Mouse (Mus musculus) forebrain, embryonic 16.5 days (tissue): ENCODE measurements around the gene Uroc1. TPM values are rescaled to one million over a fixed set of nuclear protein-coding genes. Genes with fewer than 3 reads are reported as not detected.
A peak's percentile ranks its signal among the peaks of the same experiment; 100 is the strongest.

ENCODE experiments used
- ATAC-seq: fragments of 200-750 bp; cut with Nextera tagmentation; 2 replicates; pipeline ENCODE4 v1.8.0; 2017; ENCODE audit warnings: mild to moderate bottlenecking, moderate library complexity
- H3K27ac ChIP-seq: fragments of 300-500 bp; sonication (generic); 2 replicates; pipeline ENCODE4 v1.5.1; 2014; ENCODE audit warnings: low read length, control low read depth
- H3K27me3 ChIP-seq: fragments of 300-500 bp; sonication (generic); replicated peaks from 2 replicates; pipeline ENCODE4 v1.6.1; 2014; ENCODE audit warnings: low read length; ENCODE audit not compliant: control insufficient read depth, insufficient read depth
- H3K36me3 ChIP-seq: fragments of 300-500 bp; sonication (generic); 2 replicates; pipeline ENCODE4 v1.6.1; 2014; ENCODE audit not compliant: control insufficient read depth, insufficient read depth
- H3K4me1 ChIP-seq: fragments of 300-500 bp; sonication (generic); replicated peaks from 2 replicates; pipeline ENCODE4 v1.6.1; 2014; ENCODE audit warnings: low read length; ENCODE audit not compliant: control insufficient read depth, insufficient read depth
- H3K4me2 ChIP-seq: fragments of 300-500 bp; sonication (generic); 2 replicates; pipeline ENCODE4 v1.6.1; 2014; ENCODE audit warnings: mild to moderate bottlenecking, low read length, control low read depth
- H3K4me3 ChIP-seq: fragments of 300-500 bp; sonication (generic); replicated peaks from 2 replicates; pipeline ENCODE4 v1.5.1; 2014; ENCODE audit warnings: mild to moderate bottlenecking, low read length, control low read depth
- H3K9ac ChIP-seq: fragments of 300-500 bp; sonication (generic); replicated peaks from 2 replicates; pipeline ENCODE4 v1.6.1; 2014; ENCODE audit warnings: low read depth, low read length, control low read depth
- H3K9me3 ChIP-seq: fragments of 300-500 bp; sonication (generic); 2 replicates; pipeline ENCODE4 v1.6.1; 2016; ENCODE audit warnings: low read length; ENCODE audit not compliant: control insufficient read depth
- WGBS: fragments of 180-500 bp; shearing (Covaris S2); extraction: QIAGEN DNeasy Blood & Tissue Kit; methylation state at CpG from one replicate; pipeline ENCODE4 v1.1.7; 2014; 5-methylcytosine and 5-hydroxymethylcytosine counted together
- polyA plus RNA-seq: library from polyadenylated mRNA; unstranded; fragments of >200 nt; fragmentation: Nextera tagmentation; extraction: Ambion mirVana; gene quantifications from 2 replicates; pipeline ENCODE4 v1.2.1, GENCODE M21; 2015

Uroc1 gene
- polyA plus RNA-seq, 1 experiment from 2014 or later = not detected

DNA sequence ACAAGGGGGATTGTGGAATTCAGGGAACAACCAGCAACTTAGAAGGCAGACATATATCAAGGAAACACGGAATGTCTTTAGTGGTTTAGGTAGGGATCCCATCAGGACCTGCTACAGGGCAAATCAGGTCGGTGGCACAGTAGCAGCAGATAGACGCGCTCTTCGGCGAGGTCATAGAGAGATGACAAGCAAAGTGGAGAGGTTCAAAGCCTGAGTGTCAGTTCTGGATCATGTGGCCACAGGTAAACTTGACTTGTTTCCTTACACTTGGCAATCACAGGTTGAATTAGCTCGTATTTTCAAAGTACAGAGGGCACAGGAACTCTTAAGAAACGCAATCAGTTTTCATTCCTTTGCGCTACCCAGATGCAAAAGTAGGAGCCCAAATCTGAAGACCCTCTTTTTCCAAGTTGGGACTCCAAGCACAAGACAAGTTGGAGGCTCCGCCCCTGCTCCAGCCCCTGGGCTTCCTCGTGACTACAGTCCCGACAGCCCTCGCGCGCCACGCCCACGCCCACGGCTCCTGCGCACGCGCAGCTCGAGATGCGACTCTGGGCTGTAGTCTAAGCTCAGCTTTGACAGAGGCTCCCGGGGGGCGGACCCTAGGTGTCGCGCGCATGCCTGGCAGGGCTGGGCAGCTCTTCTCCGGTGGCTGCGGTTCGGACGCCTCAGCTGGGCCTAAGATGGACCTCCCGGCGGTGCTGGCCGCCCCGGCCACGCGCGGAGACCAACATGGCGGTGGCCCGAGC lies 36.1 kb downstream of the Uroc1 start, which contains the start of gene Zxdc:
Gene Zxdc, plus strand, starts transcription at position 517 of the 749 bp plus-strand sequence.
- H3K27me3 ChIP-seq = no peaks in the 10 kb centered on the region
- H3K9me3 ChIP-seq = no peaks in the 10 kb centered on the region
- H3K4me3 ChIP-seq = peak within 1 kb of the TSS; percentile 93
- ATAC-seq = peak; percentile 99
- peaks cover 22% of the 10 kb centered on the region for H3K4me1 ChIP-seq
- H3K9ac ChIP-seq = peak within 1 kb of the TSS; percentile 86
- H3K4me2 ChIP-seq = peak within 1 kb of the TSS; percentile 97
- H3K27ac ChIP-seq = peak within 1 kb of the TSS; percentile 86
- H3K36me3 ChIP-seq = peaks cover 5% of the 10 kb centered on the region
- WGBS = 7% methylated on average over 41 of the region's 41 CpGs

DNA sequence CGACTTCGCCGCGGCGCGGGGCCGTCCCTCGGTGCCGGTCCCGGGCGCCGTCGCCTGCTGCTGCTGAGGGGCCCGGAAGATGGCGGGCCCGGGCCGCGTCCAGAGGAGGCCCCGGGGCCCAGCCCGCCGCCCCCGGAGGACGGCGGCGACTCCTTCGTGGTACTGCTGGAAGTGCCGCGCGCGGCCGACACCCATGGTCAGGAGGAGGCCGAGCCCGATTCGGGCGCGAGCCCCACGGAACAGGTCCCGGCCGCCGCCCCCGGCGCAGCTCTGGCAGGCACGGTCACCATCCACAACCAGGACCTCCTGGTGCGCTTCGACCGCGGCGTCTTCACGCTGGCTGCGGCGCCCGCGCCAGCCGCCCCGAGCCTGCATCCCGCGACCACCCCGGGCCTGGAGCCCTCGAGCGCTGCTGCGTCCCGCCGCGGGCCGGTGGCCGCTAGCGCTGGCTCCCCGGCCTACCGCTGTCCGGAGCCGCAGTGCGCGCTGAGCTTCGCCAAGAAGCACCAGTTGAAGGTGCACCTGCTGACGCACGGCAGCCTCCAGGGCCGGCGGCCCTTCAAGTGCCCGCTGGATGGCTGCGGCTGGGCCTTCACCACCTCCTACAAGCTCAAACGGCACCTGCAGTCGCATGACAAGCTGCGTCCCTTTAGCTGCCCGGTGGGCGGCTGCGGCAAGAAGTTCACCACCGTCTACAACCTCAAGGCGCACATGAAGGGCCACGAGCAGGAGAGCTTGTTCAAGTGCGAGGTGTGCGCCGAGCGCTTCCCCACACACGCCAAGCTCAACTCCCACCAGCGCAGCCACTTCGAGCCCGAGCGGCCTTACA lies 36.9 kb downstream of the Uroc1 start:
- H3K36me3 ChIP-seq = peaks cover 8% of the 10 kb centered on the region
- peak overlapping the region; percentile 86 for H3K9ac ChIP-seq
- no peaks in the 10 kb centered on the region for H3K27me3 ChIP-seq
- peak overlapping the region; percentile 86 for H3K27ac ChIP-seq
- no peaks in the 10 kb centered on the region for H3K9me3 ChIP-seq
- H3K4me3 ChIP-seq = peak overlapping the region; percentile 93
- ATAC-seq = peak; percentile 75
- WGBS = under 1% methylated on average over 75 of the region's 98 CpGs
- peaks cover 22% of the 10 kb centered on the region for H3K4me1 ChIP-seq
- H3K4me2 ChIP-seq = peak overlapping the region; percentile 97

DNA sequence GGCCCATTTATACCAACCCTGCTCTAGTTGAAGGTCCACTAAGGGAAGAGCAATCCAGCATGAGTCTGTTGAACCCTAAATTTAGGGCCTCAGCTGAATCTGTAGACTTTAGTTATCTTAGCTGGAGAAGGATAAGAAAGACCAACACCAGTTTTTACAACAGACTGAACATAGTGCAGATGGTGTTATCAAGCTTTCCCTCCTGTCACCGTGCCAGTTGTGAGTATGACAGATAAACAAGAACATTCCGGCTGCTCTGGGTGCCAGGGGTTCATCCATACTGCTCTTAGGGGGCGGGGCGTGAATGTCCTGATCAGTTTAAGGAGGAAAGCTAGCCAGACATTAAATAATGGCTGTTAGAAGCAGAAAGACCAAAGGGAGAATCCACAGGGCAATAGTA lies 41.6 kb downstream of the Uroc1 start:
- Histone ChIP-seq H3K4me3 (no peak overlapping the region), H3K9ac (no peak overlapping the region), H3K36me3 (peaks cover 26% of the 10 kb centered on the region), H3K27ac (no peak overlapping the region), H3K4me2 (no peak overlapping the region), H3K4me1 (peaks cover 22% of the 10 kb centered on the region), H3K9me3 (no peaks in the 10 kb centered on the region), H3K27me3 (no peaks in the 10 kb centered on the region)
- ATAC-seq = no peak
- WGBS = 83% methylated on average over 4 of the region's 4 CpGs

DNA sequence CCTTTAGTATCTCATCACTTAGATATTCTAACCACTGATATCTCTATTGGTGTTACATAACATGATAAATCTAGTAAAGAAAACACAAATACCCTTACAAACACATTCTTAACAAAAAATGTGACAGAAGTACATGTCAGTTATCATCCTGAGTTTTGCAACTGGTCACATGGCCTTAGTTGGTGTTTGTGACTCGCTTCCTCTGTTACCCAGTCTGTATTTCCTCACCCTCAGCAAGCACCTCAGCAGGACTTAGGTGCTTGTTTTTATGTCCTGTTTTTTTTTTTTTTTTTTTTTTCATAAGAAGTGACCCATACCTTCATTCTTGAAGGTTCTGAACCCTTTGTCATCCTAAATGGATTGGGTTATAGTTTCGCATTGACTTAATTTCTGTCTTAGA lies 44.6 kb downstream of the Uroc1 start:
- no peak for ATAC-seq
- Histone ChIP-seq H3K9ac (no peak overlapping the region), H3K9me3 (no peaks in the 10 kb centered on the region), H3K4me2 (no peak overlapping the region), H3K27ac (no peak overlapping the region), H3K27me3 (no peaks in the 10 kb centered on the region), H3K4me3 (no peak overlapping the region), H3K36me3 (peaks cover 44% of the 10 kb centered on the region), H3K4me1 (no peaks in the 10 kb centered on the region; the same call in 1 of the 2 replicates)
- WGBS = 99% methylated on average over 2 of the region's 2 CpGs

GRCm38 (mm10) chr6:90381465-90381864 lies 48.4 kb downstream of the Uroc1 start:
- no peak for ATAC-seq
- Histone ChIP-seq H3K4me3 (no peak overlapping the region), H3K9ac (no peak overlapping the region), H3K9me3 (no peaks in the 10 kb centered on the region), H3K36me3 (peaks cover 37% of the 10 kb centered on the region), H3K4me1 (no peaks in the 10 kb centered on the region), H3K27ac (no peak overlapping the region), H3K4me2 (no peak overlapping the region), H3K27me3 (no peaks in the 10 kb centered on the region)
- 93% methylated on average over 2 of the region's 2 CpGs for WGBS

DNA sequence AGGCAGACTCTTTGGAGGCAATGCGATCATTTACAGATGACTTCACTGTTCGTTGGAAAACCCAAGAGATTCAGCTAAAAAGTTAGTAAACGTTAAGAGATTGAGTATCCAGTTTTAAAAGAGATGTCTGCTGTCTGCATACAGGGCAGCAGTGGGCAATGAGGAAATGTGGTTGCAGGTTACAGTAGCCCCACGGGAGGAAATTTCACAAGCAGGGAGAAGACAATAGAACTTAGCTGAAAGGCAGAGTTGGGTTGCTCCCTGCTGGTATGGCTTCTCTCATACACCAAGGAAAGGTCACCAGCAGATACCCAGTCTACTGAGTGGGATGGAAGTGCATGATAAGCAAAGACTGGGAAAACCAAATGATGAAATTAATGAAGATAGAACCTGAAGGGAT lies 57.5 kb downstream of the Uroc1 start:
- Histone ChIP-seq H3K4me3 (no peak overlapping the region), H3K36me3 (peaks cover 20% of the 10 kb centered on the region), H3K4me1 (no peaks in the 10 kb centered on the region), H3K27ac (no peak overlapping the region), H3K4me2 (no peak overlapping the region), H3K9ac (no peak overlapping the region), H3K9me3 (no peaks in the 10 kb centered on the region), H3K27me3 (no peaks in the 10 kb centered on the region)
- WGBS = 87% methylated on average over 4 of the region's 4 CpGs
- no peak for ATAC-seq

- Histone ChIP-seq H3K36me3 (peaks cover 17% of the 10 kb centered on the region), H3K27ac (no peak overlapping the region), H3K4me1 (no peaks in the 10 kb centered on the region), H3K9me3 (no peaks in the 10 kb centered on the region), H3K4me3 (no peak overlapping the region), H3K27me3 (no peaks in the 10 kb centered on the region), H3K4me2 (no peak overlapping the region), H3K9ac (no peak overlapping the region)
- no peak for ATAC-seq
- WGBS = 78% methylated on average over 3 of the region's 3 CpGs
Observed at GRCm38 (mm10) chr6:90393948-90394347, 60.9 kb downstream of the Uroc1 start.

DNA sequence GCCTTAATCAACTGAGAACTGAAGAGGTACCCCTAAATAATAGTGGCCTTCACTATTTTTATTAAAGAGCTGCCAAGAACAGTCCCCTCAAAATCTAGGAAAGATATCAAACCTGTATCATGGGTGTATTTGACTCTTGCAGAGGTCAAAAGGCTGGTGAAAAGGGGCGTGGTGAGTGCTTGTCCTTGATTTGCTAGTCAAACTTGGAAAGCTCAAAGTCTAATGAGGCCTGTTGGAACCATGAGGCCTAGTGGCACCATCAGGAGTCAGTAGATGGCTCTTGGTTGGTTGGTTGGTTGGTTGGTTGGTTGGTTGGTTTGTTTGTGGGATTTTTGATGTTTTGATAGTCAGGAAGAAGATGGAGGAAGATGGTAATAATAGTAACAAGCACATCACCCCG lies 62.7 kb downstream of the Uroc1 start:
- no peaks in the 10 kb centered on the region for H3K9me3 ChIP-seq
- no peaks in the 10 kb centered on the region for H3K4me1 ChIP-seq
- H3K4me3 ChIP-seq = no peak overlapping the region
- no peak overlapping the region for H3K9ac ChIP-seq
- H3K27ac ChIP-seq = no peak overlapping the region
- H3K4me2 ChIP-seq = no peak overlapping the region
- 91% methylated on average over 2 of the region's 2 CpGs for WGBS
- H3K27me3 ChIP-seq = no peaks in the 10 kb centered on the region
- peaks cover 17% of the 10 kb centered on the region for H3K36me3 ChIP-seq
- ATAC-seq = no peak

- 94% methylated on average over 3 of the region's 3 CpGs for WGBS
Observed at GRCm38 (mm10) chr6:90397291-90397690, 64.2 kb downstream of the Uroc1 start.

More at GRCm38 (mm10) chr6:90397291-90397690, 64.2 kb downstream of the Uroc1 start:
- Histone ChIP-seq H3K4me2 (no peak overlapping the region), H3K9ac (no peak overlapping the region), H3K9me3 (no peaks in the 10 kb centered on the region), H3K27me3 (no peaks in the 10 kb centered on the region), H3K36me3 (peaks cover 16% of the 10 kb centered on the region), H3K4me1 (no peaks in the 10 kb centered on the region), H3K4me3 (no peak overlapping the region), H3K27ac (no peak overlapping the region)
- no peak for ATAC-seq
